Mouse (Mus musculus): Measurements from ENCODE around the gene Epha2. TPM values are rescaled to one million over a fixed set of nuclear protein-coding genes. Genes with fewer than 3 reads are reported as not detected.
A peak's percentile ranks its signal among the peaks of the same experiment; 100 is the strongest.

Gene Epha2
- polyA plus RNA-seq, 2 experiments: 0.29 to 1.6 TPM

GRCm38 (mm10) chr4:141268350-141268749 is 32.7 kb upstream of the Epha2 start:
- DNase-seq (ENCODE audit: low read depth in 3 of 3, low spot score in 3 of 3) (no peak), ATAC-seq (ENCODE audit: insufficient read depth) (no peak)
- WGBS (ENCODE audit: insufficient replicate concordance): 45% methylated on average over 4 of the region's 4 CpGs
- H3K27me3 ChIP-seq (ENCODE audit: control insufficient read depth, insufficient read depth, low read length): no peaks in the 10 kb centered on the region; the same call in 1 of the 2 replicates
- TF ChIP-seq CTCF (IDR thresholded peaks at IDR 0.05; ENCODE audit: low read depth) (peak; percentile 49; the same call in 1 of the 2 replicates), EP300 (IDR thresholded peaks at IDR 0.05; ENCODE audit: low read depth) (no peak)
- H3K9me3 ChIP-seq (ENCODE audit: control insufficient read depth, low read length): no peaks in the 10 kb centered on the region
- no peak overlapping the region for H3K4me3 ChIP-seq (ENCODE audit: insufficient read depth in 1 of 2, low read depth in 2 of 2, low read length in 2 of 2)
- H3K9ac ChIP-seq (replicated peaks): no peak overlapping the region
- H3K4me2 ChIP-seq (ENCODE audit: low read depth): no peak overlapping the region
- H3K27ac ChIP-seq: no peak overlapping the region
- no peaks in the 10 kb centered on the region for H3K4me1 ChIP-seq (replicated peaks; ENCODE audit: control insufficient read depth in 2 of 2, insufficient read depth in 2 of 2, low read length in 1 of 2)
- H3K36me3 ChIP-seq (replicated peaks; ENCODE audit: control insufficient read depth, insufficient read depth, low read depth): no peaks in the 10 kb centered on the region

GRCm38 (mm10) chr4:141269080-141269479 is 32.0 kb upstream of the Epha2 start:
- Histone ChIP-seq H3K27ac (no peak overlapping the region), H3K27me3 (ENCODE audit: control insufficient read depth, insufficient read depth, low read length) (no peaks in the 10 kb centered on the region; the same call in 1 of the 2 replicates), H3K4me1 (replicated peaks; ENCODE audit: control insufficient read depth in 2 of 2, insufficient read depth in 2 of 2, low read length in 1 of 2) (no peaks in the 10 kb centered on the region), H3K4me3 (ENCODE audit: insufficient read depth in 1 of 2, low read depth in 2 of 2, low read length in 2 of 2) (no peak overlapping the region), H3K4me2 (ENCODE audit: low read depth) (no peak overlapping the region), H3K36me3 (replicated peaks; ENCODE audit: control insufficient read depth, insufficient read depth, low read depth) (no peaks in the 10 kb centered on the region), H3K9me3 (ENCODE audit: control insufficient read depth, low read length) (no peaks in the 10 kb centered on the region), H3K9ac (replicated peaks) (no peak overlapping the region)
- no peak for ATAC-seq (ENCODE audit: insufficient read depth)
- TF ChIP-seq CTCF (IDR thresholded peaks at IDR 0.05; ENCODE audit: low read depth) (no peak), EP300 (IDR thresholded peaks at IDR 0.05; ENCODE audit: low read depth) (no peak)
- DNase-seq (ENCODE audit: low read depth in 3 of 3, low spot score in 3 of 3): no peak
- 40% methylated on average over 6 of the region's 6 CpGs for WGBS (ENCODE audit: insufficient replicate concordance)

- no peak for ATAC-seq (ENCODE audit: insufficient read depth)
- Histone ChIP-seq H3K27ac (no peak overlapping the region), H3K4me3 (ENCODE audit: insufficient read depth in 1 of 2, low read depth in 2 of 2, low read length in 2 of 2) (no peak overlapping the region), H3K36me3 (replicated peaks; ENCODE audit: control insufficient read depth, insufficient read depth, low read depth) (no peaks in the 10 kb centered on the region), H3K9me3 (ENCODE audit: control insufficient read depth, low read length) (no peaks in the 10 kb centered on the region), H3K4me1 (replicated peaks; ENCODE audit: control insufficient read depth in 2 of 2, insufficient read depth in 2 of 2, low read length in 1 of 2) (no peaks in the 10 kb centered on the region), H3K9ac (replicated peaks) (no peak overlapping the region), H3K4me2 (ENCODE audit: low read depth) (no peak overlapping the region), H3K27me3 (ENCODE audit: control insufficient read depth, insufficient read depth, low read length) (no peaks in the 10 kb centered on the region; the same call in 1 of the 2 replicates)
- no peak for TF ChIP-seq EP300 (IDR thresholded peaks at IDR 0.05; ENCODE audit: low read depth)
- TF ChIP-seq CTCF (IDR thresholded peaks at IDR 0.05; ENCODE audit: low read depth): no peak
- 65% methylated on average over 15 of the region's 15 CpGs for WGBS (ENCODE audit: insufficient replicate concordance)
- DNase-seq (ENCODE audit: low read depth in 3 of 3, low spot score in 3 of 3): no peak
Measured at GRCm38 (mm10) chr4:141270201-141270940, 30.7 kb upstream of the Epha2 start.

- DNase-seq (ENCODE audit: low read depth in 3 of 3, low spot score in 3 of 3) (no peak), ATAC-seq (ENCODE audit: insufficient read depth) (0 out of 2 replicates have a peak, but pooled peaks have one; percentile 19)
- no peak overlapping the region for H3K4me2 ChIP-seq (ENCODE audit: low read depth)
- H3K4me1 ChIP-seq (replicated peaks; ENCODE audit: control insufficient read depth in 2 of 2, insufficient read depth in 2 of 2, low read length in 1 of 2): no peaks in the 10 kb centered on the region
- no peaks in the 10 kb centered on the region; the same call in 1 of the 2 replicates for H3K27me3 ChIP-seq (ENCODE audit: control insufficient read depth, insufficient read depth, low read length)
- H3K36me3 ChIP-seq (replicated peaks; ENCODE audit: control insufficient read depth, insufficient read depth, low read depth): no peaks in the 10 kb centered on the region
- no peak overlapping the region for H3K9ac ChIP-seq (replicated peaks)
- 61% methylated on average over 7 of the region's 7 CpGs for WGBS (ENCODE audit: insufficient replicate concordance)
- H3K27ac ChIP-seq: no peak overlapping the region
- no peak overlapping the region for H3K4me3 ChIP-seq (ENCODE audit: insufficient read depth in 1 of 2, low read depth in 2 of 2, low read length in 2 of 2)
- TF ChIP-seq CTCF (IDR thresholded peaks at IDR 0.05; ENCODE audit: low read depth) (peak; percentile 46), EP300 (IDR thresholded peaks at IDR 0.05; ENCODE audit: low read depth) (no peak)
- H3K9me3 ChIP-seq (ENCODE audit: control insufficient read depth, low read length): no peaks in the 10 kb centered on the region
Measured at GRCm38 (mm10) chr4:141271228-141271627, 29.8 kb upstream of the Epha2 start.

GRCm38 (mm10) chr4:141271721-141272120 is 29.3 kb upstream of the Epha2 start:
- ATAC-seq (ENCODE audit: insufficient read depth): peak; percentile 24; the same call in 1 of the 2 replicates
- H3K9me3 ChIP-seq (ENCODE audit: control insufficient read depth, low read length): no peaks in the 10 kb centered on the region
- H3K27me3 ChIP-seq (ENCODE audit: control insufficient read depth, insufficient read depth, low read length): no peaks in the 10 kb centered on the region; the same call in 1 of the 2 replicates
- H3K4me3 ChIP-seq (ENCODE audit: insufficient read depth in 1 of 2, low read depth in 2 of 2, low read length in 2 of 2): no peak overlapping the region
- WGBS (ENCODE audit: insufficient replicate concordance): 22% methylated on average over 6 of the region's 6 CpGs
- no peak overlapping the region for H3K9ac ChIP-seq (replicated peaks)
- TF ChIP-seq CTCF (IDR thresholded peaks at IDR 0.05; ENCODE audit: low read depth) (no peak), EP300 (IDR thresholded peaks at IDR 0.05; ENCODE audit: low read depth) (no peak)
- H3K4me2 ChIP-seq (ENCODE audit: low read depth): no peak overlapping the region
- no peaks in the 10 kb centered on the region for H3K36me3 ChIP-seq (replicated peaks; ENCODE audit: control insufficient read depth, insufficient read depth, low read depth)
- no peak overlapping the region for H3K27ac ChIP-seq
- no peak for DNase-seq (ENCODE audit: low read depth in 3 of 3, low spot score in 3 of 3)
- no peaks in the 10 kb centered on the region for H3K4me1 ChIP-seq (replicated peaks; ENCODE audit: control insufficient read depth in 2 of 2, insufficient read depth in 2 of 2, low read length in 1 of 2)

All from liver, embryonic 14.5 days (tissue).